Mouse (Mus musculus): ENCODE results near the gene Mgll. TPM values are rescaled to one million over a fixed set of nuclear protein-coding genes. Genes with fewer than 3 reads are reported as not detected.
A peak's percentile ranks its signal among the peaks of the same experiment; 100 is the strongest.

Gene Mgll
- 16.0 and 19.9 TPM in 2 replicates for polyA plus RNA-seq (2011; ENCODE audit: insufficient read length, low read depth, missing spikeins)

DNA sequence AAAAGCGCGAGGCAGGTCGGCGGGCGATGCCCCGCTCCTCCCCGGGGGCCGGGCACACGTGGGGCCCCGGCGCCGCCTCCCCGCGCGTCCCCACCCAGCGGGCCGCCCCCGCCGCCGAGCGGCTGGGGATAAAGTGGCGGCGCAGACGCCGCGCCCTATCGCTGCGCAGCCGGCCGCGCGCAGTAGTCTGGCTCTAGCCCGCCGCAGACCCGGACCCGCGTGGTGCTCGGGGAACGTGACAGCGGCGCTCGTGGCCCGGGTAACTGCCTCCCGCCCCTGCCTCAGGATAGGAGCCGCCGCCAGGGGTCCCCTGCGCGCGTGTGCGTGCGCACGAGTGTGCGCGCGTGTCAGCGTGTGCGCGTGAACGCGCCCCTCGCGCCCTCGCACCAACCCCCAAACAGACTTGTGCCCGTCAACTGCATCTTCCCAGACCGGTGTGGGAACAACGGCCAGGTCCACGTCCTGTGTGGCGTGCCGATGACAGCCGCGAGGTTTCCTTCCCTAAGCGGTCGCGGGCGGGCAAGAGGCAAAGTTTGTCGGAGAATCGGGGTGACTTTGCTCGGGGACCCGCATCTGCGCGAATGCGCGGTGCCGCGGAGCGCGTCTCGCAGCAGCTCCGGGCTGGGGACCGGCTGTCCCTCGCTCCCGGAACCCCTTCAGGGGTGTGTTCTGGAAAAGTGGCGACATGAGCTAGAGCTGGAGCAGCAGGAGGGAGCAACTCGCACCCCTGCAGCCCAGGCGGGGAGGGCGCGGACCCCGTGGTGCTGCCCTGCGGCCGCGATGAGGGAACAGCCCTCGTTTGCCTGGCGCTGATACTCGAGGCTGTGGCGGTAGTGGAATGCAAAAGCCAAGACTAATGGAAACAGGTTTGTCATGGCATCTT lies at the start of gene Mgll:
Mgll (plus strand) TSS at position 100 of the 883 bp plus-strand sequence.
- H3K4me1 ChIP-seq (ENCODE audit: control insufficient read depth, insufficient read depth, low read length) = no peaks in the 10 kb centered on the region
- H3K27ac ChIP-seq (ENCODE audit: insufficient read depth, low read length) = no peak within 1 kb of the TSS
- peak within 1 kb of the TSS; percentile 60 for H3K4me3 ChIP-seq (ENCODE audit: insufficient read depth, low read length)
- TF ChIP-seq POLR2A (IDR thresholded peaks at IDR 0.05; ENCODE audit: low read depth, low read length) (peak; percentile 34), CTCF (IDR thresholded peaks at IDR 0.05; ENCODE audit: borderline replicate concordance, insufficient read depth, low read length) (no peak)

GRCm38 (mm10) chr6:88675815-88676214 lies 48.4 kb upstream of the Mgll start:
- no peak for TF ChIP-seq POLR2A (IDR thresholded peaks at IDR 0.05; ENCODE audit: low read depth, low read length)
- TF ChIP-seq CTCF (IDR thresholded peaks at IDR 0.05; ENCODE audit: borderline replicate concordance, insufficient read depth, low read length) = no peak
- Histone ChIP-seq H3K4me3 (ENCODE audit: insufficient read depth, low read length) (no peak overlapping the region), H3K4me1 (ENCODE audit: control insufficient read depth, insufficient read depth, low read length) (no peaks in the 10 kb centered on the region), H3K27ac (ENCODE audit: insufficient read depth, low read length) (no peak overlapping the region)

DNA sequence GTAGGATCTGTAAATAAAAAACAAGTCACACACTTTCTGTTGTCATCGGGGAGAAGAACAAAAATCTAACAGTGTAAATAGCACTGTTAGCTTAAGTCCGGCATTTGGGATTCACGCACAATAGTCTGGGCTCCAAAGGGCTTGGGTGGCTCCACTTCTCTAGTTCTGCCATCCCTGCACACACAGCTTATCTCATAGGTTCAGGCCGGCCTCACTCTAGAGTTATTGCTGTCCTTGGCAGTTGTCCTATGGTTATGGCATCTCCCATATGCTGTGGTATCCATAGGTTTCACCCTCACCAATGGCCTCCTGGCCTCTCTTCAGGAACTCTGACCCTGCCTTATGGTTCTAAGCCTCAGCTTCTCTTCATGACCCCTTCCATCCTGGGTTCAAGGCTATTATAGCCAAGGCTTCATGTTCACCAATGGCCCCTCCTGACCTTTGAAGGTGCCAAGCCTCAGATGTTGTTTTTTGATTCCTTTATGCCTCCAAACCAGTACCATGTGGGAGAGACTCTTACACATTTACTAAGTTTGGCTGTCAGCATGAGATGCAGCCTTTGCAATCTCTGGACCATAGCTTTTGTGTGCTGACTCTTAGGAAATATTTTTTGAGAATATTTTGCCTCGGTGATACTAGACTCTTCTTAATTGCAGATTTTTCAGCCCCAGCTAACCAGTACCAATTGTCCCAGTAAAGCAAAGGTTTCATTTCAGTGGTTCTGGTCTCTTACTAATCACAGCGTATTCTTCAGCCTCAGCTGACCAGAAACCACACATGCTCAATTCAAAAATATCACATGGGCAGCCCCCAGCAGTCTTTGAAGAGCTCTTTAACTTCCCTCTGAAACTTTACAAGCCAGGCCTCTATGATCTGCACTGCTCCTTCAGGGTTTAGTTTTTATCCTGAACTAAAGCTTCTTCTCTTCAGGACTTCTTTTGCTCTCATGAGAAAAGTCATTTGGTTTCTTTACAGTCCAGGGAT lies 47.2 kb upstream of the Mgll start:
- TF ChIP-seq CTCF (IDR thresholded peaks at IDR 0.05; ENCODE audit: borderline replicate concordance, insufficient read depth, low read length) (no peak), POLR2A (IDR thresholded peaks at IDR 0.05; ENCODE audit: low read depth, low read length) (no peak)
- no peak overlapping the region for H3K27ac ChIP-seq (ENCODE audit: insufficient read depth, low read length)
- H3K4me1 ChIP-seq (ENCODE audit: control insufficient read depth, insufficient read depth, low read length) = no peaks in the 10 kb centered on the region
- no peak overlapping the region for H3K4me3 ChIP-seq (ENCODE audit: insufficient read depth, low read length)

DNA sequence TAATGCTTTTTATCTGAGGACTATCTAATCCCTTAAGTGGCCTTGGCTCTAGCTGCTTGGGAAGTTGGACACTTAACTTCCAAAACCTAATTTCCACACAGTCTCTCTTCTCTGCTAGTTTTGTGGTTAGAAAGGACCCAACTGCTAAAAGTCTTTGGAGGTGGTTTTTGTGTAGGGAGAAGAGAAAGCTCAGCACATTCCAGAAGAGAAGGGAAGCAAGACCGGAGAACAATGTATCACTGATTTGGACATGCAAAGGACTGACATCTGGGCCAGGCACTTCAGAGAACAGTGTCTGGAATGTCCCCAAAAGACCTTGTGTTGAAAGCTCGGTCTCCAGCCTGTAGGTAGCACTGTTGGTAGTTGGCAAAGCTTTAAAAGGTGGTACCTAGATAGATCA lies 46.5 kb upstream of the Mgll start:
- Histone ChIP-seq H3K27ac (ENCODE audit: insufficient read depth, low read length) (no peak overlapping the region), H3K4me3 (ENCODE audit: insufficient read depth, low read length) (no peak overlapping the region), H3K4me1 (ENCODE audit: control insufficient read depth, insufficient read depth, low read length) (no peaks in the 10 kb centered on the region)
- no peak for TF ChIP-seq CTCF (IDR thresholded peaks at IDR 0.05; ENCODE audit: borderline replicate concordance, insufficient read depth, low read length)
- TF ChIP-seq POLR2A (IDR thresholded peaks at IDR 0.05; ENCODE audit: low read depth, low read length) = no peak

DNA sequence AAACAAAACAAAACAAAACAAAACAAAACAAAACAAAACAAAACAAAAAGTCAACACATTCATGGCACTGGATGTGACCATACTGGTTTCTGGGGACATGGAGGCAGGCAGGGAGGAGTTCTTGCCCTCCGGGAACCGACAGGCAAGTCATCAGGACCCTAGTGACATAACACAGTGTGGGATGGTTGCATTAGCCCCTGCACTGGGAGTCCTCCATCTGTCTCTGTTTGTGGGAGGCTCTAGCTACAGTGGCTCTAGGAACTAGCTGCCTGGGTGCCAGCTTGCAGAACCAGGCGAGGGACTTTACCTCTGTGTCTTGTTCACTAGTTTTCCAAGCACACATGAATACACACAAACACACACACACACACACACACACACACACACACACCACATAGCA lies 43.2 kb upstream of the Mgll start:
- Histone ChIP-seq H3K27ac (ENCODE audit: insufficient read depth, low read length) (no peak overlapping the region), H3K4me1 (ENCODE audit: control insufficient read depth, insufficient read depth, low read length) (no peaks in the 10 kb centered on the region), H3K4me3 (ENCODE audit: insufficient read depth, low read length) (no peak overlapping the region)
- TF ChIP-seq POLR2A (IDR thresholded peaks at IDR 0.05; ENCODE audit: low read depth, low read length) (no peak), CTCF (IDR thresholded peaks at IDR 0.05; ENCODE audit: borderline replicate concordance, insufficient read depth, low read length) (no peak)

DNA sequence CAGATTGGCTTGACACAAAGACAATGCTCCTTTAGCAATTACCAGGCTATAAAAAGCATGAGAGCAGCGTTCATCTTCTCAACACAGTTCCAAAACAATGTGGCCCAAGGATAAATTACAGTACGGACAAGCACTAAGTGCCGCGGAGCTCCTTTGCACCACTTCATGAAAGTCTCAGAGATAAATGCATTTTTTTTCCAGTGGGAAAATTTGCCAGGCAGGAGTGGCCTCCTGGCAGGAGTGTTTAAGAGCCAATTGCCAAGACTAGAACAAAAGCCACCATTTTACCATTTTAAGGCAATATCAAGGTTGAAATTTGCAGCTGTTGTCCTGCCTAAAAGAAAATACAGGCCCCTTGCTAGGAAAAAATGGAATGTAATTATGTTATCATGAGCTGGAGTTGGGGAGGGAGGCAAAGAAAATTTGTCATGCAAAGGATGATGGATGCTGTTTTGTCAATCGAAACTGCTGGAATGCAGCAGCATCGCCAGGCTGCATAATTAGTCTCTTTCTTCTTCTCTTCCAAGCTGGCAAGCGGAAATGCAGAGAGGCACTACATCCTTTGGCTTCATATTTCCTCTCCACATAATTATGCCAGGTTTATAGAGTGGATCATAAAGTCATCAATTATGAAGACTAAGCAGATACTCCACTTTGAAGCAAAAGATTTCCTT lies 40.7 kb upstream of the Mgll start:
- TF ChIP-seq POLR2A (IDR thresholded peaks at IDR 0.05; ENCODE audit: low read depth, low read length) (no peak), CTCF (IDR thresholded peaks at IDR 0.05; ENCODE audit: borderline replicate concordance, insufficient read depth, low read length) (no peak)
- H3K27ac ChIP-seq (ENCODE audit: insufficient read depth, low read length) = no peak overlapping the region
- no peaks in the 10 kb centered on the region for H3K4me1 ChIP-seq (ENCODE audit: control insufficient read depth, insufficient read depth, low read length)
- H3K4me3 ChIP-seq (ENCODE audit: insufficient read depth, low read length) = no peak overlapping the region

GRCm38 (mm10) chr6:88688171-88688570 lies 36.0 kb upstream of the Mgll start:
- no peak overlapping the region for H3K27ac ChIP-seq (ENCODE audit: insufficient read depth, low read length)
- TF ChIP-seq CTCF (IDR thresholded peaks at IDR 0.05; ENCODE audit: borderline replicate concordance, insufficient read depth, low read length) = no peak
- no peak for TF ChIP-seq POLR2A (IDR thresholded peaks at IDR 0.05; ENCODE audit: low read depth, low read length)
- H3K4me3 ChIP-seq (ENCODE audit: insufficient read depth, low read length) = no peak overlapping the region
- no peaks in the 10 kb centered on the region for H3K4me1 ChIP-seq (ENCODE audit: control insufficient read depth, insufficient read depth, low read length)

DNA sequence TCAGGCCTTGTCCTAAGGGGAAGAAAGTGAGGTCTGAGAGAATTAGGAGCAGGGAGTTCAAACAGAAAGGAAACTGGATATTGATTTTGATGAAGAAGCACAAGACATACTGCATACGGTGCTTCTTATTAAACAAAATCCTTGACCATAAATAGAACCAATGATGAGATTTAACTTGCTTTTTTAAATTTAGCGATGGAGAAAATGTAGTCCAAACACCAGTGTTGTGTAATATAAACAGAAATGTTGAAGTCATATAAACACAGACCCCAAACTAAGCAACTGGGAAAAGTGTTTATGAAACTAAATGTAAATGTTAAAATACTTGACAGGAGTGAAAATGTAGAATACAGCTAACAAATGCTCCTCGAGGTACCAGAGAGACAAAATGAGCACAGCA lies 35.5 kb upstream of the Mgll start:
- TF ChIP-seq CTCF (IDR thresholded peaks at IDR 0.05; ENCODE audit: borderline replicate concordance, insufficient read depth, low read length) (no peak), POLR2A (IDR thresholded peaks at IDR 0.05; ENCODE audit: low read depth, low read length) (no peak)
- Histone ChIP-seq H3K4me1 (ENCODE audit: control insufficient read depth, insufficient read depth, low read length) (no peaks in the 10 kb centered on the region), H3K27ac (ENCODE audit: insufficient read depth, low read length) (no peak overlapping the region)

DNA sequence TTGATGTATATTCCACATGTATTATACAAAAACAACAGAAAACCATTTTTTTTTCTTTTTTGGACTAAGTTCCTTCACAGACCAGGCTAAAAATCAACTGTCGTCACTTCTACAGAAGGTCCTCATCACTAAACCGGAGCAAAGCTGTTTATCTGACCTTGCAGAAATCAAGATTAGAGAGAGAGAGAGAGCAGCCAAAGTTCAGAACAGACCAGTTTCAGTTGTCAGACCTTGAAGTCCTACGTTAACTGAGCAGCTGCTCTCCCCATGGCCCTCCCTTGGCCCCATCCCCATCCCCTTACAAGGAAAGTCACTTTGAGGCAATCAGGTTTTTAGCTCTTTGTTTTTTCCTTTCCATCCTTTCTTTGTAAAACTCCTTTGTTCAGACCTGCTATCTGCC lies 34.0 kb upstream of the Mgll start:
- H3K27ac ChIP-seq (ENCODE audit: insufficient read depth, low read length) = no peak overlapping the region
- H3K4me1 ChIP-seq (ENCODE audit: control insufficient read depth, insufficient read depth, low read length) = no peaks in the 10 kb centered on the region
- no peak overlapping the region for H3K4me3 ChIP-seq (ENCODE audit: insufficient read depth, low read length)
- no peak for TF ChIP-seq POLR2A (IDR thresholded peaks at IDR 0.05; ENCODE audit: low read depth, low read length)
- no peak for TF ChIP-seq CTCF (IDR thresholded peaks at IDR 0.05; ENCODE audit: borderline replicate concordance, insufficient read depth, low read length)

More for the DNA sequence above, 35.5 kb upstream of the Mgll start:
- no peak overlapping the region for H3K4me3 ChIP-seq (ENCODE audit: insufficient read depth, low read length)
